Mouse (Mus musculus) right cerebral cortex, postnatal 36 days (tissue): ENCODE measurements around the gene Xpo1.
"Not testable (repeated sequence)": the region's sequence is repeated elsewhere in the genome, so short reads cannot be mapped to it uniquely, and the experiment has no call there.

Source experiments
- DNase-seq, 2 experiments: peaks; one replicate each; pipeline ENCODE4 v3.0.0; 2022; ENCODE audit warnings: low spot score in 2 of 2, mixed read lengths in 1 of 2

Xpo1 gene

DNA sequence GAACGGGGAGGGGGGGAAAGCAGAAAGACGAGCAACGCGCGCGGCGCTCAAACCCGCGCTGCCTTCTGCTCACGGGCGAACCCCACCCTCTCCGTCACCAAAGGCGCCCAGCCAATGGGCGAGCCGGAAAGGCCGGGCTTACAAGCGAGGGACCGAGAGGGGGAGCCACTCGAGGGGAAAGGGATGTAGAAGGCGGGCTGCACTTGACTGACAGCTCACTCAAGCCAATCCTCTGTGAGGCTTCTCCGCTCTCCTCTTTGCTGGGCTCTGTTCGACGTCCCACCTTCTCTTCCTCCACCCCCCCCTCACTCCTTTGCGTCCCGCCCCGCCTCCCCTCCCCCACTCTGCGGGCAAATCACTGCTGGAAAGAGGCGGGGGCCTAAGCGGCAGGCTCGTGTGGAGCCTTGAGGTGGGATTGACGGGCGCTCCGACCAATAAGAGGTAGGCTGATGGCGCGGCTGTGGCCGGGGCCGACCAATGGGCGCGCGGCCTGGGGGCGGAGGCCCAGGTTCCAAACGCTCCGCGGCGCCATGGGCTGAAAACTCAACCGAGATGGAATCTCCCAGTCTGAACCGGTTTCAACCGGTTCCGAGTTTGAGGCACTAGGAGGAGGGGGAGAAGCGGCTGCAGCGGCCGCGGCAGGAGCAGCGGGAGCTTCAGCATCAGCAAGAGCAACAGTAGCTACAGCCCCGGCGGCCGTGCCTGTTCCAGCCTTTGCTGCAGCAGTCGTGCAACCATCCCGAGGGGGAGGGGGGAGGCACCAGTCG is at the start of gene Xpo1:
TSS of gene Xpo1 (plus strand) at position 615 of the 767 bp plus-strand sequence.
- DNase-seq: peak; percentile 100

DNA sequence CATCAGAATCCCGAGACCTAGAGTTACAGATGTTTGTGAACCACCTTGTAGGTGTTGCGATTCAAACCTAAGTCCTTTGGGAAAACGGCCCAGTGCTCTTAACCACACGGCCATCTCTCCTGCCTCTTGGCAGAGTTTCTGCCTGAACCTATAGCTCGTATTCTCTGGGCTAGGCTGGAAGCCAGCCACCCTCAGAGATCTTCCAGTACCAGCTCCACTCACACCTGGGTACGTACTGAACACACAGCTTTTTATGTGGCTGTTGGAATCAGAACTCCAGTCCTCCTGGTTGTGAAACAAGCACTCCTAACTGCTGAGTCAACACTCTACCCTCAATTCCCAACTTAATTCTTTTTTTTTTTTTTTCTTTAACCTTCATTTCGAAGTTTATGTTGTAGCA is 46.1 kb upstream of the Xpo1 start:
- DNase-seq: no peak

DNA sequence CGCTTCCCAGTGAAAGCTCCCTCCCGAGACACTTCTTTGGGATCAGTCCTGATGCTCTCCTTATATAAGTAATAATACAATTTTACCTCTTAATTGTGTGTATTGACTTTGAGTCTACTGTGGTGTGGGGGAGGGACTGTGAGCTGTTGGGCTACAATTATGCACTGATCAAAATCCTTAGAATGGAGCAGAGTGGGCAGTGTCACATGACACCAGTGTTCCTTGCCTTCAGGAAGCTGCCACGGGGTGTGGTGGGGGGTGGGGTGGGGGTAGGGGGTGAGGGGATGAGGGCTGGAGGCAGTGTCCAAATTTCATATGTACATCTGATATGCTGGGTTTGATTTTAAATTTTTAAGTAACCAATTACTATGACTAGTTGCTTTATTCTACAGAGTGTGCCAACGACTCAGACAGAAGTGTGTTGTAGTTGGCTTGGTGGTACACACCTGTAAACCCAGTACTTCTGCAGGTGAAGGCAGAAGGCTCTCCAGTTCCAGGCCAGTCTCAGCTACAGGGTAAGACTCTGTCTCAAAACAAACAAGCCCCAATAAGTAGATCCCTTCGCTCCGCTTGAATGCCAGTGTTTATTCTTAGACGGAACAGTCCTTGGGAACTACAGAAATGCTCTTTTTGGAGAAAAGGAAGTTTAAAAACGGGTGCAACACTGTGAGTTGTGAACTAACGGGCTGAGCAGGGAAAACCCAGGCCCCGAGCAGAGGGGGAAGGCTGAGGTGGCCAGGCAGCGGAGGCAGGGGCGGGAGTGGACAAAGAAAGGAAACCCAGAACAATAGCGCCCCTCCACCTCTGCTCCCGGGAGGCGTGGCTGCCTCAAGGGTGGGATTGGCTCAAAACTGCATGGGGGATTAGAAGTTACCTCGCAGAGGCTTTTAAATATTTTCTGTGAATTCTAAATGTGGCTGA is 45.0 kb upstream of the Xpo1 start:
- no peak for DNase-seq

DNA sequence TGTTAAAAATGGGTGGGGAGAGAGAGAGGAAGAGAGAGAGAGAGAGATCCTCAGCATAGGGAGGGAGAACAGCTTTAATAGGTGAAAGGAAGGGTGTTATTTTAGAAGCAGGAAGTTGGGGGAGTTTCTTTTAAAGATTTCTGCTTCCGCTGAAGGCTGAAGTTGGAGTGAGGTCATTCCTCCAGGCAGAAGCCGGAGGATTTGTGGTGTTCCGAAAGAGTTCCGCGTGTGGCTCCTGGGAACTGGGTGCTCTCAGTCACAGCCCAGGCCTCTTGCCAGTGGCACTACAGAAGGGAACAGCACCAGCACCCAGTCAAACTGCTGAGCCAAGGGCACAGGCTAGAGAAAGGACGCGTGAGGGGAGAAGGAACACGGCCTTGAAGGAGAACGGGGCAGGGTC is 38.4 kb upstream of the Xpo1 start:
- DNase-seq: no peak

DNA sequence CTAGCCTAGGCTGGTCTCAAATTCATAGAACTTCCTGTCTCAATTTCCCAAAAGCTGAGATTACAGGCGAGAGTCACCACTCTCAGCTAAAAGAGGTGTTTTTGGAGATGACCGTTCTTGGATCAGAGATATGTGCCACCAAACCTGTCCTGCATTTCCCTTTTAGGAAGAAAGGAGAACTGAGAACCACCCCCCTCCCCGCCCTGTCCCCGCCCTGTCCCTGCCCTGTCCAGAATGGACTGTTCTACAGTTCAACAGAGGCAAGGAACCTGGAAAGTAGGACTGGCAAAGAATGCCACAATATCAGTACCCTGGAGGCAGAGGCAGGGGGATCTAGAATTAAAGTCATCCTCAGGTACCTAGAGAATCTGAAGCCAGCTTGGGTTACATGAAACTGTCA is 19.8 kb upstream of the Xpo1 start:
- DNase-seq: no peak

GRCm38 (mm10) chr11:23253931-23254330 is 1.9 kb upstream of the Xpo1 start:
- DNase-seq: no peak

DNA sequence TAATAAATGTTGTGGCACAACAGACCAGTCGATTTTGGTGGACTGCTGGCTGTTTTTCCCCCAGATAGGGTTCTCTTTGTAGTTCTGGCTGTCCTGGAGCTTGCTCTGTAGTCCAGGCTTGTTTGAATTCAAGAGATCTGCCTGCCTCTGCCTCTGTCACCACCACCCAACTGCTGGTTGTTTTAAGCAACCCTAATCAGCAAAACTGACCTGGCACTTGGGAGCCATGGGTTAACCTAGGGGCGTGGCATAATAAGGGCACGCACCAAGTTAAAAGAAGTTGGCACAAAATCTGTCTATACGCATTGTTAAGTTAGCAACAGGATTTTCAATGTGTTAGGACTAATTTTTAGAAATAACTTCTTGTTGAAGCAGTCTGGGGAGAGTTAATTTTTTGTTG is 1.3 kb upstream of the Xpo1 start:
- no peak for DNase-seq

- no peak for DNase-seq
Measured at GRCm38 (mm10) chr11:23255053-23255426, 801 bp upstream of the Xpo1 start.

- DNase-seq: no peak
Measured at GRCm38 (mm10) chr11:23256194-23256802, 457 bp downstream of the Xpo1 start.

DNA sequence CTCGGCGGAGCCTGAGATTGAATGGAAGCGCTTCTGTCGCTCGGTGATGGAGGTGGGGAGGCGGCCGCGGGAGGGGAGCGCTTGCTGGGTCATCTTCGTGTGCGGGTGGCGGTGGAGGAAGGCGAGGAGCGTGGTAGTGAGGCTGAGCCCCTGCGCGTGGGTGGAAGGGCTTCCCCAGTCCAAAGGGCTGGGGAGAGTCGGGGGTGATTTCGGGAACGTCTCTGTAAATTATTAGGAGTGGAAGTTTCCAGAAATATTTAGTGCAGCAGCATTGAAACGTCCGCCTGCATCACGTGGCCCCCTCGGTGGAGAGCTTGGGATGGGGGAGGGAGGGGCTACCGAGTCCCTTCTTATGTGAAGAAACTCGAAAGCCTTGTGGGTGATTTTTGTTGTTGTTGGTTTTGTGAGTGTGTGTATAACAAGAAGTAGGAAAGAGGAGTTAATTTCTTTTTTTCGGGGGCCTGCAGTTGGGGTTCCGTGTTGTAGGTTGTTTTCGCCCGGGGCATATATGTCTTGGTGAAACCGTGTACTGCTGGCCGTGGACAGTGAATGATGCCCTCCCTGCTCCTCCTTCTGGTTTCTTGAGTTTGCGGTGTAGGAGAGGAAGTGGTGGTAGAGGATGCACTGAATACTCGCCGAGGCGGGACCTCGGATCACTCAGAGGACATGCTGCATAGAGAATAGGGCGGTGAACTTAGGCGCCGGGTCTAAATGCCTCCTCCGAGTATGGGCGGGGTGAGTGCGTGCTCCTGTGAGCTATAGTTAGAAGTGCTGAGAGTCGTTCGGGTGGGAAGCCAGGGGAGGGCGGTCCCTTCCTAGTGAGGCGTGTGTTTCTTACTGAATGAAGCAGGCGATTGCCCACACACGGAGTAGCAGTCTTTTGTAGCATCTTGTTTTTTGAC is 1.2 kb downstream of the Xpo1 start:
- peak; percentile 59 to 70 for DNase-seq

DNA sequence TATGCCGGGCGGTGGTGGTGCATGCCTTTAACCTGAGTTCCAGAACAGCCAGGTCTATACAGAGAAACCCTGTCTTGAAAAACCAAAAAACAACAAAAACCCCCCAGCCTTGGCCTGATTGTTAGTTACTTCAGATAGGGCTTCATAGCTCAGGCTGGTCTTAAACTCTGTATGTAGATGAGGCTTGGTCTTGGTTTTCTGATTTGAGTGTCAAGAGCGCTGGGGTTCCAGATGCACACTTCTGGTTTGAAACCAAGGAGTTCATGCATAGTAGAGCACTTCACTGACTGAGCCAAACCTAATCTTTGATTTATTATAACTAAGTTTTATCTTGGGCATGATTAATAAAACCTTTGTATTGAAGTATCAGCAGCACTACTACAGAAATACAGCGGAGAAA is 3.2 kb downstream of the Xpo1 start:
- no peak for DNase-seq

DNA sequence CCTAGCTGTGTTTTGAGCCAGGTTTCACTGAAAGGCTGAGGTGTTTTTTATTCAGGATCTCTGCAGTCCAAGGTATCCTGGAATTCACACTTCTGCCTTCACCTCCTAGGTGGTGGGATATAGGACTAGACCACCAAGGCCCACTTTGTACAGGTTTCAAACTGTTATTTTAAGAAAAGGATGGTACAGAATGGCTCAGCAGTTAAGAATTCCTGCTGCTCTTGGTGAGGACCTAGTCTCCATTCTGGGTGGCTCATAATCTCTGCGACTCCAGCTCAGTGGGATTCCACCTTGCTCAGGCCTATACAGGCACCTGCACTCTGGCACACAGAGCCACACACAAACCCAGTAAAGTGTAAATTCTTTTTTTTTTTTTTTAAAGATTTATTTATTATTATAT is 3.6 kb downstream of the Xpo1 start:
- no peak for DNase-seq

DNA sequence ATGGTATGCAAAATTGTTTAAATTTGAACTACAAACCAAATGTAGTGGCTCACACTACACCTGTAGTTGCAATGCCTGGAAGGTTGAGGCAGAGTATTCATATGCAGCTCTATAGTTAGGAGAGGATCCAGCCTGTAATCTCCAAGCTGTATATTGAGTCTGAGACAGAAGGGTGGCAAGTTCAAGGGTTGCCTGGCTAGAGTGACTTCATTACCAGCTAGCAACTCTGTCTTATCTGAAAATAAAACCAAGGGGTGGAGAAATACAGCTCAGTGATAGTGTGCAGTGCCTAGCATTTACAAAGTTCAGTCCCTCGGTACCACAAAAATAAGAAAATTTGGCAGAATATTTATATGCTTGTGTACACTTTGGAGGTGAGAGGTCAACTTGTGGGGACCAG is 4.3 kb downstream of the Xpo1 start:
- no peak for DNase-seq

- DNase-seq: no peak
Measured at GRCm38 (mm10) chr11:23261490-23261889, 5.6 kb downstream of the Xpo1 start.

DNA sequence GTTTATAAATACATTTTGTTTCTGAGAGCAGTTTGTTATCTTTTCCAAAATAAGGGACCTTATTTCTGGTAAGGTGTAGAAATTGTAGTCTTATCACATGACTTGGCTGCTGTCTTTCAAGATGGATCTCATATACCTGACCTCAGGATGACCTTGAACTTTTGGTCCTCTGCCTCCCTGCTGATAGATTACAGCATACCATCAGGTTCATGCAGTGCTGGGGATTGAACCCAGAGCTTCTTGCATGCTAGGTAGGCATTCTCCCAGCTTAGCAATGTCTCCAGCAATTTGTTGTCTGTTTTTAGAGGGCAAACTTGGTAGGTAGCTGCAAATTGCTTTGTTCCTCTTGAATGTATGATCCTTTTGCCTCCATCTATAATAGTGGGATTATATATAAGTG is 9.1 kb downstream of the Xpo1 start:
- DNase-seq: no peak

DNA sequence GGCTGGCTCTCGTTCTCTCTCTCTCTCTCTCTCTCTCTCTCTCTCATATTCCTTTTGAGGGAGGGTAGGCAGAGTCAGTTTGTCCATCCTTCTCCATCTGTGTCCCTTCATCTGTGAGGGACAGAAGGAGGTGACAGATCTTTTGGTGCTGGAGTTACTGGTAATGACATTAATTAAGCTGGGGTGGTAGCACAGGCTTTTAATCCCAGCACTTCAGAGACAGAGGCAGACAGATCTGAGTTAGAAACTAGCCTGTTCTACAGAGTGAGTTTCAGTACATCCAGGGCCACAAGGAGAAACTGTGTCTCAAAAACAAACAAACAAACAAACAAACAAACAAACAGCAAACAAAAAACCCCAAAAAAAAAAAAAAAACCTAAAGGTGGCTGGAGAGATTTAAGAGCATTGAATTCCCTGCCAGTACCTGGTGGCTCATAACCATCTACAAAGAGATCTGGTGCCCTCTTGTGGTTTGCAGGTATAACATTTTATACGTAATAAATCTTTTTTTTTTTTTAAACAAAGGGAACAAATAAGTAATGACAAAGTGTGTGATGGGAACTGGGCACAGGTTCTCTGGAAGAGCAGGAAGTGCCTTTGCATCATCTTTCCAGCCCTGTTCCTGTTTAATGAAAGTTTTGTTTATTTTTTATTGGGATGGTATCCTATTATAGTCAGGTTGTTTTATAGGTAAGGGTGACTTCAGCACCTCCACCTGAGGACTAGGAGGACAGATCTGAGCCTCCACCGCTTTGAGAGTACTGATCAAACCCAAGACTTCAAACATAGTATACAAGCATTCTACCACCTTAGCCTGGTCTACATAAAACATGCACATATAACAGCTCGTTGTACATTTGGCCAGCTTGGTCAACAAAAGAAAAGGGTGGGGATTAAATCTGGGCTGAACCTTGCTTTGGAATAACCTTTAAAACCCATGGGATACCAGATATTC is 16.2 kb downstream of the Xpo1 start:
- DNase-seq: no peak

- no peak for DNase-seq
Measured at GRCm38 (mm10) chr11:23275780-23276179, 19.9 kb downstream of the Xpo1 start.

GRCm38 (mm10) chr11:23284469-23284868 is 28.6 kb downstream of the Xpo1 start:
- DNase-seq: no peak

DNA sequence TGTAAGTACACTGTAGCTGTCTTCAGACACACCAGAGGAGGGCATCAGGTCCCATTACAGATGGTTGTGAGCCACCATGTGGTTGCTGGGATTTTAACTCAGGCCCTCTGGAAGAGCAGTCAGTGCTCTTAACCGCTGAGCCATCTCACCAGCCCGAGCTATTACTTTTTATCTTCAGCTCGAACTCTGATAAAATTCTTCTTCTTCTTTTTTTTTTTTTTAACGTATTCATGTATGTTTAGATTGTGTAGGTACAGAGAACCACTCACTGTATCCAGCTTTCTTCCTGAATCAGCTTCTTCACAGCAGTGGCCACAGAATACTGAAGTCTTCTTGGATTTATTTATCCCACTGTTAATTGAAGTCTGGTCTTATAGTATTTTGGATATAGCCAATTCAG is 33.0 kb downstream of the Xpo1 start:
- not testable (repeated sequence) for DNase-seq

GRCm38 (mm10) chr11:23297379-23297778 is 41.5 kb downstream of the Xpo1 start:
- DNase-seq: no peak
